Mouse (Mus musculus): ENCODE data around the gene Gigyf2. TPM values are rescaled to one million over a fixed set of nuclear protein-coding genes. Genes with fewer than 3 reads are reported as not detected.

The Gigyf2 gene
- polyA plus RNA-seq, 1 experiment from 2014 or later, result 64.6 TPM

GRCm38 (mm10) chr1:87315431-87315830 is 11.4 kb upstream of the Gigyf2 start:
- H3K27me3 ChIP-seq (replicated peaks; ENCODE audit: control insufficient read depth, insufficient read depth, low read length), result no peaks in the 10 kb centered on the region
- H3K9ac ChIP-seq (ENCODE audit: low read depth, low read length), result no peak overlapping the region
- ATAC-seq, result no peak
- H3K9me3 ChIP-seq (ENCODE audit: control insufficient read depth, low read length), result peaks cover 3% of the 10 kb centered on the region
- 89% methylated on average over 2 of the region's 2 CpGs for WGBS
- H3K4me2 ChIP-seq (ENCODE audit: low read length), result no peak overlapping the region
- no peaks in the 10 kb centered on the region for H3K36me3 ChIP-seq (ENCODE audit: control insufficient read depth, insufficient read depth, low read length)
- H3K4me3 ChIP-seq (ENCODE audit: low read length), result no peak overlapping the region
- no peaks in the 10 kb centered on the region for H3K4me1 ChIP-seq (ENCODE audit: control insufficient read depth, insufficient read depth, low read depth, low read length)
- no peak overlapping the region for H3K27ac ChIP-seq (ENCODE audit: low read depth, low read length)

- no peaks in the 10 kb centered on the region for H3K4me1 ChIP-seq (ENCODE audit: control insufficient read depth, insufficient read depth, low read depth, low read length)
- H3K9me3 ChIP-seq (ENCODE audit: control insufficient read depth, low read length), result peaks cover 3% of the 10 kb centered on the region
- no peaks in the 10 kb centered on the region for H3K36me3 ChIP-seq (ENCODE audit: control insufficient read depth, insufficient read depth, low read length)
- no peak overlapping the region for H3K27ac ChIP-seq (ENCODE audit: low read depth, low read length)
- H3K9ac ChIP-seq (ENCODE audit: low read depth, low read length), result no peak overlapping the region
- no peak for ATAC-seq
- no peak overlapping the region for H3K4me3 ChIP-seq (ENCODE audit: low read length)
- no peaks in the 10 kb centered on the region for H3K27me3 ChIP-seq (replicated peaks; ENCODE audit: control insufficient read depth, insufficient read depth, low read length)
- no peak overlapping the region for H3K4me2 ChIP-seq (ENCODE audit: low read length)
- 64% methylated on average over 2 of the region's 2 CpGs for WGBS
Observed at GRCm38 (mm10) chr1:87315894-87316293, 10.9 kb upstream of the Gigyf2 start.

DNA sequence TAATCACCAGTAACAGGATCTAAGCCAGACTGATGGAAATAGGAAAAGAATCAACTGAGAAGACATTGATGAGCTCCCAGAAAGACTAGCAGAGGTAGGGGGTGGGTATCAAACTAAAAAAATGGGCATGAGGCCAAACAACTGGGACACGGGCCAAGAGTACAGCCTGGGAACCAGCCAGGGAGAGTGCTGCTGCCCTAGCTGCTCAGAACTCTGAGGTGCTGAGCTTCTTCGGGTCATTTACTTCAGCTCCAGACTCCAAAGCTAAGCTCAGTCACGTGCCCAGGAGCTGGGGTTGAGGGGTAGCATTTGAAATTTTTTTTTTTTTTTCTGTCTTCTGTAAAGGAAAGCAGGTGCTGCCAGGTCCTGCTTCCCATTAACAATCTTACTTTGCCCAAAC is 10.1 kb upstream of the Gigyf2 start:
- 50% methylated on average over 3 of the region's 3 CpGs for WGBS

GRCm38 (mm10) chr1:87321071-87321470 is 5.7 kb upstream of the Gigyf2 start:
- H3K4me1 ChIP-seq (ENCODE audit: control insufficient read depth, insufficient read depth, low read depth, low read length), result no peaks in the 10 kb centered on the region
- no peak overlapping the region for H3K4me3 ChIP-seq (ENCODE audit: low read length)
- 25% methylated on average over 1 of the region's 1 CpGs for WGBS
- H3K9me3 ChIP-seq (ENCODE audit: control insufficient read depth, low read length), result peaks cover 9% of the 10 kb centered on the region
- no peak overlapping the region for H3K9ac ChIP-seq (ENCODE audit: low read depth, low read length)
- ATAC-seq, result no peak
- no peaks in the 10 kb centered on the region for H3K27me3 ChIP-seq (replicated peaks; ENCODE audit: control insufficient read depth, insufficient read depth, low read length)
- H3K4me2 ChIP-seq (ENCODE audit: low read length), result no peak overlapping the region
- H3K27ac ChIP-seq (ENCODE audit: low read depth, low read length), result no peak overlapping the region
- H3K36me3 ChIP-seq (ENCODE audit: control insufficient read depth, insufficient read depth, low read length), result no peaks in the 10 kb centered on the region

More for the DNA sequence above, 10.1 kb upstream of the Gigyf2 start:
- Histone ChIP-seq H3K36me3 (ENCODE audit: control insufficient read depth, insufficient read depth, low read length) (no peaks in the 10 kb centered on the region), H3K27ac (ENCODE audit: low read depth, low read length) (no peak overlapping the region), H3K9me3 (ENCODE audit: control insufficient read depth, low read length) (peaks cover 9% of the 10 kb centered on the region), H3K4me2 (ENCODE audit: low read length) (no peak overlapping the region), H3K27me3 (replicated peaks; ENCODE audit: control insufficient read depth, insufficient read depth, low read length) (no peaks in the 10 kb centered on the region), H3K4me1 (ENCODE audit: control insufficient read depth, insufficient read depth, low read depth, low read length) (no peaks in the 10 kb centered on the region), H3K9ac (ENCODE audit: low read depth, low read length) (no peak overlapping the region), H3K4me3 (ENCODE audit: low read length) (no peak overlapping the region)
- ATAC-seq, result peak; percentile 64; the same call in 1 of the 2 replicates

DNA sequence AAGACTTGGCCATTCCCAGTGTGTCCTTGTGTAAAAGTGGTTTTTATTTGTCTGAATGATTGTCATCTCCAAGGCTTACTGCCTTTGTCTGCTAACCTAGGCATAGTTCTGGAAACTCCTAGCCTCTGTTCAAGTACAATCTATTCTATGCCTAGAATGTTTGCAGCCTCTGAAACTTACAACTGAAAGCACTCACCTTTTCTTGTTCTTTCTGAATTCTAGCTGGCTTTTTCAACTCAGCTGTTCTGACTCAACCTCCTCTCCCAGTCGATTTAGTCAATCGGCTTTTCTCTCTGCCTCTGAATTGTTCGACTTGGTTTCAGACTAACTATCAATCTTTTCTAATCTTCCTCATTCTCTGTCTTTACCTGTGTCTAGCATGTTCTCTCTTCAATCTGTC is 4.0 kb upstream of the Gigyf2 start:
- no peaks in the 10 kb centered on the region for H3K4me1 ChIP-seq (ENCODE audit: control insufficient read depth, insufficient read depth, low read depth, low read length)
- H3K36me3 ChIP-seq (ENCODE audit: control insufficient read depth, insufficient read depth, low read length), result no peaks in the 10 kb centered on the region
- no peak overlapping the region for H3K4me2 ChIP-seq (ENCODE audit: low read length)
- peaks cover 9% of the 10 kb centered on the region for H3K9me3 ChIP-seq (ENCODE audit: control insufficient read depth, low read length)
- ATAC-seq, result no peak
- H3K27ac ChIP-seq (ENCODE audit: low read depth, low read length), result no peak overlapping the region
- H3K9ac ChIP-seq (ENCODE audit: low read depth, low read length), result no peak overlapping the region
- no peaks in the 10 kb centered on the region for H3K27me3 ChIP-seq (replicated peaks; ENCODE audit: control insufficient read depth, insufficient read depth, low read length)
- WGBS, result 98% methylated on average over 3 of the region's 3 CpGs
- no peak overlapping the region for H3K4me3 ChIP-seq (ENCODE audit: low read length)

GRCm38 (mm10) chr1:87324649-87325048 is 2.1 kb upstream of the Gigyf2 start:
- Histone ChIP-seq H3K36me3 (ENCODE audit: control insufficient read depth, insufficient read depth, low read length) (no peaks in the 10 kb centered on the region), H3K27me3 (replicated peaks; ENCODE audit: control insufficient read depth, insufficient read depth, low read length) (no peaks in the 10 kb centered on the region), H3K4me3 (ENCODE audit: low read length) (no peak overlapping the region), H3K4me2 (ENCODE audit: low read length) (no peak overlapping the region), H3K9ac (ENCODE audit: low read depth, low read length) (no peak overlapping the region), H3K27ac (ENCODE audit: low read depth, low read length) (no peak overlapping the region), H3K9me3 (ENCODE audit: control insufficient read depth, low read length) (peaks cover 7% of the 10 kb centered on the region), H3K4me1 (ENCODE audit: control insufficient read depth, insufficient read depth, low read depth, low read length) (peaks cover 8% of the 10 kb centered on the region)
- ATAC-seq, result no peak

DNA sequence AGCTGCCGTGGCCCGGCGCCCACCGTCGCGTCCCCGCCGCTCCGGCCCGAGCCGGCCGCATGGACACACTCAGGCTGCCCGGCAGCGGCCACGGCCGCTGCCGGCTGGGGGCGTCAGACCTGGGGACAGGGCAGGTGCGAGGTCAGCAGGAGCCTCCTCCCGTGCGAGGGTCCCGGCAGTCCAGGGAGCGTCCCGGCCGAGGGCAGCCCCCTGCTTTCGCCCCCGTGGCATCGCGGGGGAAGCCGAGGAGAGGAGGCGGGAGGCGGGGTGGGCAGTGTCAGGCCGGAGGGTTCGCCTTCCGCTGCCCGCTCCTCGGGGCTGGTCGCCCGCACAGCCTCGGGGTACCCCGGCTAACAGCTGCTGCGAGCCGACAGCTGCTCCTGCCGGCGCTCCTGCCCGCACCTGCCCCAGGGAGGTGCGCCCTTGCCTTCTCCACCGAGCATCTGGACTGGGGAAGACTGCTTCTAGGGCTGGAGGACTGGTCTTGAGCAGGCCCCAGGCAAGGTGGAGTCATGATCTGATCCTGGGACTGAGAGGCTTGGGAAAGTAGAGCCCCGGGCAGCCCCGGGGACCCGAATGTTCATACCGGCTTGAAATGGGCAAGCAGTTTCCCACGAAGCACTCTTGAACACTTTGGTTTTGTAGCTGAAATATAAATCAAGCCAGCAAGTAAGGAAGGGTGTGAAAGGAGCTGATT is 515 bp downstream of the Gigyf2 start:
- H3K4me2 ChIP-seq (ENCODE audit: low read length), result peak overlapping the region; percentile 80
- H3K36me3 ChIP-seq (ENCODE audit: control insufficient read depth, insufficient read depth, low read length), result no peaks in the 10 kb centered on the region
- no peaks in the 10 kb centered on the region for H3K9me3 ChIP-seq (ENCODE audit: control insufficient read depth, low read length)
- ATAC-seq, result peak; percentile 56
- peak overlapping the region; percentile 96 for H3K4me3 ChIP-seq (ENCODE audit: low read length)
- H3K27me3 ChIP-seq (replicated peaks; ENCODE audit: control insufficient read depth, insufficient read depth, low read length), result no peaks in the 10 kb centered on the region
- peak overlapping the region; percentile 93 for H3K27ac ChIP-seq (ENCODE audit: low read depth, low read length)
- under 1% methylated on average over 53 of the region's 53 CpGs for WGBS
- H3K9ac ChIP-seq (ENCODE audit: low read depth, low read length), result peak overlapping the region; percentile 100
- peaks cover 8% of the 10 kb centered on the region for H3K4me1 ChIP-seq (ENCODE audit: control insufficient read depth, insufficient read depth, low read depth, low read length)

DNA sequence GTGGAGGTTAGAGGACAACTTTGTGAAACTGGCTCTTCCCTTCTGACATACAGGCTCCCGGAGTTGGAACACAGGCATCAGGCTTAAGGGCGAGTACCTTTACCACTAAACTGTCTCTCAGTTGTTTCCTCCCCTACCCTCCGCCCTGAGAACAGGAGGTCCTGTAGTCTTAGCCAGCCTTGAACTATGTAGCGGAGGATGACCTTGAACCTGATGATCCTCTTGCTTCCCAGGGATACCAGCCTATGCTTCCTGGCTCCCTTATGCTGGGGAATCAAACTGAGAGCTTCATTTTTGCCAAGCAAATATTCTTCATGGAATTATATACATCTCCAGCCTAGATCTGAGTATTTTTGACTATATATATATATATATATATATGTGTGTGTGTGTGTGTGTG is 5.0 kb downstream of the Gigyf2 start:
- Histone ChIP-seq H3K4me3 (ENCODE audit: low read length) (no peak overlapping the region), H3K9me3 (ENCODE audit: control insufficient read depth, low read length) (no peaks in the 10 kb centered on the region), H3K4me2 (ENCODE audit: low read length) (no peak overlapping the region), H3K9ac (ENCODE audit: low read depth, low read length) (no peak overlapping the region), H3K27ac (ENCODE audit: low read depth, low read length) (no peak overlapping the region), H3K36me3 (ENCODE audit: control insufficient read depth, insufficient read depth, low read length) (peaks cover 8% of the 10 kb centered on the region), H3K27me3 (replicated peaks; ENCODE audit: control insufficient read depth, insufficient read depth, low read length) (no peaks in the 10 kb centered on the region), H3K4me1 (ENCODE audit: control insufficient read depth, insufficient read depth, low read depth, low read length) (peaks cover 8% of the 10 kb centered on the region)
- WGBS, result 94% methylated on average over 4 of the region's 4 CpGs
- no peak for ATAC-seq

- Histone ChIP-seq H3K36me3 (ENCODE audit: control insufficient read depth, insufficient read depth, low read length) (no peaks in the 10 kb centered on the region), H3K4me3 (ENCODE audit: low read length) (no peak overlapping the region), H3K27me3 (replicated peaks; ENCODE audit: control insufficient read depth, insufficient read depth, low read length) (no peaks in the 10 kb centered on the region), H3K9me3 (ENCODE audit: control insufficient read depth, low read length) (no peaks in the 10 kb centered on the region), H3K9ac (ENCODE audit: low read depth, low read length) (no peak overlapping the region), H3K27ac (ENCODE audit: low read depth, low read length) (no peak overlapping the region), H3K4me1 (ENCODE audit: control insufficient read depth, insufficient read depth, low read depth, low read length) (no peaks in the 10 kb centered on the region), H3K4me2 (ENCODE audit: low read length) (no peak overlapping the region)
- no peak for ATAC-seq
- WGBS, result 82% methylated on average over 2 of the region's 2 CpGs
Observed at GRCm38 (mm10) chr1:87350576-87350975, 23.8 kb downstream of the Gigyf2 start.
